Mouse (Mus musculus) olfactory bulb, adult 2 months (tissue): ENCODE data around the gene Angptl7. TPM values are rescaled to one million over a fixed set of nuclear protein-coding genes. Genes with fewer than 3 reads are reported as not detected.

Experiments
- H3K27ac ChIP-seq: fragments of 200-500 bp; 2 replicates; pipeline ENCODE4 v1.5.1; 2012; ENCODE audit warnings: low read depth, low read length; ENCODE audit not compliant: insufficient read depth
- H3K4me1 ChIP-seq: fragments of 200-500 bp; 2 replicates; pipeline ENCODE4 v1.6.1; 2012; ENCODE audit warnings: low read length; ENCODE audit not compliant: control insufficient read depth, insufficient read depth
- H3K4me3 ChIP-seq: fragments of 200-500 bp; 2 replicates; pipeline ENCODE4 v1.5.1; 2012; ENCODE audit warnings: mild to moderate bottlenecking, low read depth, low read length, moderate library complexity; ENCODE audit not compliant: insufficient read depth
- CTCF ChIP-seq: fragments of 200-500 bp; IDR thresholded peaks from 2 replicates; pipeline ENCODE4 v1.5.1; 2012; ENCODE audit warnings: low read depth, mild to moderate bottlenecking, low read length, moderate library complexity; ENCODE audit not compliant: insufficient read depth
- POLR2A ChIP-seq: fragments of 200-500 bp; IDR thresholded peaks from 2 replicates; pipeline ENCODE4 v1.6.1; 2012; ENCODE audit warnings: mild to moderate bottlenecking, low read depth, low read length, moderate library complexity; ENCODE audit not compliant: insufficient read depth
- WGBS: fragments of 180-500 bp; shearing (Covaris S2); methylation state at CpG from one replicate; pipeline ENCODE4 v1.1.7; 2018; 5-methylcytosine and 5-hydroxymethylcytosine counted together
- polyA plus RNA-seq: library from polyadenylated mRNA; stranded (reverse); fragments of >200 nt; gene quantifications from 2 replicates; pipeline ENCODE4 v1.2.4, GENCODE M21; 2012; ENCODE audit warnings: low replicate concordance; ENCODE audit not compliant: missing spikeins, insufficient read depth, insufficient read length

The Angptl7 gene
- polyA plus RNA-seq, 1 experiment: not detected

DNA sequence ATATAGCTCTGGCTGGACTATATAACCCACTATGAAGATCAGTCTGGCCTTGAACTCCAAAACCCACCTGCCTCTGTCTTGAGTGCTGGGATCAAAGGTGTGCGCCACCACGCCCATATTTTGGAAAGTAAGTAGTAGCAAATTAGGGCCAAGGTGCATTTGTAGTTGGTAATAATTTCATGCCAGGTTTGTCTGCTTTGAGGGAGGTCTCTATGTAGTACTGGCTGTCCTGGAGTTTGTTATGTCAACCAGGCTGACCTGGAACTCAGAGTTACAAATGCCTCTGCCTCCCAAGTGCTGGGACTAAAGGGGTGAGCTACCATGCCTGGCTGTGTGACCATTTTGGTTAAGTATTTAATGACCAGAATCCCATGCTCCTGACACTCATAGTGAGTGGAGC, 20.0 kb downstream of the Angptl7 start:
- WGBS: 98% methylated on average over 2 of the region's 2 CpGs
- Histone ChIP-seq H3K4me1 (peaks cover 2% of the 10 kb centered on the region; the same call in 1 of the 2 replicates), H3K4me3 (no peak overlapping the region), H3K27ac (no peak overlapping the region)
- TF ChIP-seq CTCF: no peak

DNA sequence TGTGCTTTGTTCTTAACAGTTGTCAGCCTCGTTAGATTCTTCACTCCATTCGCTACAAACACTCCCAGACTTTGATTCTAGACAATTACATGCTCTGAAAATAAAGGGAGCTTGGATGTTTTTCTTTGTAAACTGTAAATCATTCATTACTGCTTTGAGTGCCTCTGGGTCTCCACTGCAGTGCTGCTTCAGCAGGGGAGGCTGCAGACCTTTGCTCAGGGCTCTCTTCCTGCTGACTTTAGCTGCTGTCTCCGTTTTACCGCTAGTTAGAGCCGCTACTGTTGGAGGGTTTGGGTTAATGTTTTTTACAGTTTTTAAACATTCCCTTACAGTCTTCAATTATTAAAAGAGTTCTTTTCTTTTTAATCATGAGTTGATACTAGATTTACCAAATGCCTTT, 26.8 kb downstream of the Angptl7 start:
- no peak overlapping the region for H3K4me3 ChIP-seq
- H3K27ac ChIP-seq: no peak overlapping the region
- TF ChIP-seq POLR2A: no peak
- no peak for TF ChIP-seq CTCF
- peaks cover 2% of the 10 kb centered on the region; the same call in 1 of the 2 replicates for H3K4me1 ChIP-seq
- 60% methylated on average over 5 of the region's 5 CpGs for WGBS

DNA sequence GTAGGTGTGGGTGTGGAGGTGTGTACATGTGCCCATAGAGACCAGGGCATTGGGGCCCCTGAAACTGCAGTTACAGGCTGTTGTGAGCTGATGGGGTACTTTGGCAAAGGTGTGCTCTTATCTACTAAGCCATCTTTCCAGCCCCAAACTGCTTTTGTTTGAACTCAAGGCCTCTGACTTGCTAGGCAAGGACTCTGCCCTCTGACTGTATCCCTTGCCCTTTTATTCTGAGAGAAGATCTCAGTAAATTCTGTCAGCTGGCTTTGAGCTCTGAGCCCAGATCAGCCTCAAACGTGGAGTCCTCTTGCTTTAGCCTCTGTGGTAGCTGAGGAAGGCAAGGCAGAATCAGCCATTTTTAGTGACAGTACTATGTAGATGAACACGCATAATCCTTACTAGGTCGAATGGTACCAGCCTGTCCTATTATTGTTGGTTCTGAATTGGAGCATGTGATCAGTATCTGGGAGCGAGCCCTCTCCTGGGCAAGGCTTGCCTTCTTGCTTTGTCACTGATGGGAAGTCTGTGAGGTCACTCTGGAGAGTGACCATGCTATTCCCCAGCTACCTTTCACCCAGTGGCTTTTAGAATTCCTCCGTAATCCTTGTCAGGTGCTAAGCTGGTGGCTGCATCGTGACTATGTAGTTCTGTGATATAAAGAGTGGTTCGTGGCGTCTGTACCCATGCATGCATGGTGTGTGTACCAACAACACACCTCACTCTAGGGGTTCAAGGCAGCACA, 27.7 kb downstream of the Angptl7 start:
- Histone ChIP-seq H3K4me3 (no peak overlapping the region), H3K4me1 (no peaks in the 10 kb centered on the region; the same call in 1 of the 2 replicates), H3K27ac (no peak overlapping the region)
- no peak for TF ChIP-seq POLR2A
- no peak for TF ChIP-seq CTCF
- WGBS: 91% methylated on average over 8 of the region's 8 CpGs

DNA sequence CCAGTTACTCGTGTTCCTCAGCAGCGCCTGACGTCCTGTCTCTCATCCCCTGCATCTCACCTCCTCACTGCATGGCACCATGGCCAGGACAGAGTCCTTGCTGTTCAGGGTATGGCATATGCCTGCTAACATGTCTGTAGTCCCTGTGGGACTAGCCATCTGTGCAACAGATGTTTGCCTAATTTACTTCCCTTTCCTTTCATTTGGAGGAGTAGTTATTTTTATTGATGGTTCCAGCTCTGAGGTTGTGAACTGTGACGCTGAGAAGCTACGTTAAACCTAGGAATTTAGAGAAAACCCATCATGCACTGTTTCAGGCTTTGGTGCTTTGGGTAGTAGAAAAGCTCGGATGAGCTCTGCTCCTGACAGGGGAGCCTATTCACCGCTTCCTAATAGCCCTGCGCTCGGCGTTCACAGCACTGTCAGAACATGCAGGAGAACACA, 28.9 kb downstream of the Angptl7 start:
- Histone ChIP-seq H3K4me1 (peaks cover 4% of the 10 kb centered on the region; the same call in 1 of the 2 replicates), H3K4me3 (no peak overlapping the region), H3K27ac (no peak overlapping the region)
- TF ChIP-seq POLR2A: no peak
- no peak for TF ChIP-seq CTCF
- WGBS: 83% methylated on average over 10 of the region's 10 CpGs

DNA sequence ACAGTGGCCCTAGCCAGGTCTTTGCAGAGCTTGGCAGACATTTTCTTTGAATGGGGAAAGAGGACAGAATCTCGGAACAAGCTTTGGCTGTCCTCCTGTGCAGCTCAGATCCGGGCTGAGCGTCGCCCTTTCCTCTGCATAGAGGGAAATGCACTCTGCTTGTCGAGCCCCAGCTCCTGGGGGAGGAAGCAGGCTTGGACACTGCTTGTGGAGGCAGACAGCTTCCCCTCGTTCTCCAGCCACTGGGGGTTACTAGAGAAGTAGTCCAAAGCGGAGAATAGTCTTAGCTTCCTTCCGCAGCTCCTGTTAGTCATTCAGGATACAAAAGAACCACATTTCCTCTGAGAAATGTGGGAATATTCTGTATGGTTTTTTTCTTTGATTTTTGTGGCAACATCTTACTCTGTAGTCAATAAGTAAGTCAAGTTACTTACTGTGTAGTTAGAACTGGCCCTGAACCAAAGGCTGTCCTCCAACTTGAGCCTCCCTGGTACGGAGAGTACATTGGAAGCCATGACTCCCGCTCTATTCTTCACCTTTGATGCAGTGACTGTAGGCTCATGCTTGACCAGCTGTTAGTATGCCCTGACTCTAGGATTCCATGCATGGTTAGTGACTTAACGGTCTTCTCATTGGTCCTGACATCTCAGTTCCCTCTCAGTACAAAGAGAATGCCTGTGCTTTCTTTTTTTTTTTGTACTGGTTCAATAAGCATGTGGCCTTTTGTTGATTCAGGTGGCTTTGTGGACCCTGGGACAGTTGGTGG, 30.6 kb downstream of the Angptl7 start:
- no peak overlapping the region for H3K27ac ChIP-seq
- no peak overlapping the region for H3K4me3 ChIP-seq
- TF ChIP-seq CTCF: no peak
- no peak for TF ChIP-seq POLR2A
- peaks cover 13% of the 10 kb centered on the region for H3K4me1 ChIP-seq
- 87% methylated on average over 11 of the region's 11 CpGs for WGBS

DNA sequence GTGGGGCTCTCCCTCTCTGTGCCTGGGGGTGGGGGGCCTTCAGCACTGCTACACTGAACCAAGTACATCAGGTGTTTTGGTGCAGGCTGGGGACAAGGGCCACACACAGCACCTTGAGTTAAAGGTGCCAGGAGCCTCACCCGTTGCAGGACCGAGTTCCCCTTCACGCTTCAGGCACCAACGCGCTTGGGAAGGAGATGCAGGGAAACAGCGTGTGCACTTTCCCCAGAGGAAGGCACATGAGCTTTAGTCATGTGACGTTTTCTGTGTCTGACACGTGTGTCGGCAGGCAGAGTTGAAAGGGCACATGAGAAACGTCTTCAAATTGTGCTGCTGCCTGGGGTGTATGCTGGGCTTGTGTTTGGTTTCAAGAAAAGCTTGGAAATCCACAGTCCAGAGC, 31.9 kb downstream of the Angptl7 start:
- WGBS: 86% methylated on average over 10 of the region's 10 CpGs
- H3K4me1 ChIP-seq: peaks cover 24% of the 10 kb centered on the region
- TF ChIP-seq CTCF: no peak
- no peak for TF ChIP-seq POLR2A
- H3K4me3 ChIP-seq: no peak overlapping the region
- no peak overlapping the region for H3K27ac ChIP-seq

DNA sequence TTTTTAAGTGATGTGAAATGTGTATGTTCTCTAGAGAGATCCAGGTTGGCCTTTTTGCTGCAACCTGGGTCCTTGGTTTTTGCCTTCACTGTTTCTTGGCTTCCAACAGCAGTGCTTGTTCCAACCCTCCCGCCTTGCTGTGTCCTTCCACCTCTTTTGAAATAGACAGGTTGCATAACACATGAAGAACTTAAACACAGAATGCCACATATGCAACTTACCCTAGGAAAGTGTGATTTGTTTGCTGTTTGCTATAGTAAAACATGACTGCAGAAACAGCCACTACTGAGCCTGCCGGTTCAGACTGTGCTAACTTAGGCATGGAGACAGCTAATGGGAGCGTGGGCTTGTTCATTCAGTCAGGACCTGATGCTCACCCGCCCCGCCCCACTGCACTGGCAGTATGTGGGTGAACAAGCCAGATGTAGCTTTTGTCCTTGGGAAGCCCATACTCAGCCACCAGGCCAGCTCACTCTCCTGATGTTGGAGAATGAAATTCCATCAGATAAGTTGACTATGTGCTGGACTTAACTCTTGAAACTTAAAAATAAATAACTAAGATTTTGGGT, 33.7 kb downstream of the Angptl7 start:
- TF ChIP-seq POLR2A: no peak
- no peak for TF ChIP-seq CTCF
- H3K4me1 ChIP-seq: peaks cover 24% of the 10 kb centered on the region
- peak overlapping the region; percentile 23; the same call in 1 of the 2 replicates for H3K27ac ChIP-seq
- WGBS: 39% methylated on average over 5 of the region's 5 CpGs
- no peak overlapping the region for H3K4me3 ChIP-seq

DNA sequence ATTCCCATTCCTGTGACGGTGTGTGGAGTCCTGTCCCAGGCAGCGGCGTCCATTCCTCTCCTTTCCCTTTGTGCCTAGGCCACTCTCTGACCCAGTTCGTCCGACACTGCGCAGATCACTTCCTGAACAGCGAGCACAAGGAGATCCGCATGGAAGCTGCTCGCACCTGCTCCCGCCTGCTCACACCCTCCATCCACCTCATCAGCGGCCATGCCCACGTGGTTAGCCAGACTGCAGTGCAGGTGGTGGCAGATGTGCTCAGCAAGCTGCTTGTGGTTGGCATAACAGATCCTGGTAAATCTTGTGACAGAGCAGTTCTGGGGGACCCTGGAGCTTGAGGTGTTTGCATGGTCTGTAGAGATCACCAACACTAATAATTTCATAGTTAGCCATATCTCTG, 35.4 kb downstream of the Angptl7 start:
- H3K4me1 ChIP-seq: peaks cover 24% of the 10 kb centered on the region
- H3K4me3 ChIP-seq: no peak overlapping the region
- TF ChIP-seq POLR2A (no peak), CTCF (no peak)
- 81% methylated on average over 12 of the region's 12 CpGs for WGBS
- H3K27ac ChIP-seq: peak overlapping the region; percentile 9; the same call in 1 of the 2 replicates

DNA sequence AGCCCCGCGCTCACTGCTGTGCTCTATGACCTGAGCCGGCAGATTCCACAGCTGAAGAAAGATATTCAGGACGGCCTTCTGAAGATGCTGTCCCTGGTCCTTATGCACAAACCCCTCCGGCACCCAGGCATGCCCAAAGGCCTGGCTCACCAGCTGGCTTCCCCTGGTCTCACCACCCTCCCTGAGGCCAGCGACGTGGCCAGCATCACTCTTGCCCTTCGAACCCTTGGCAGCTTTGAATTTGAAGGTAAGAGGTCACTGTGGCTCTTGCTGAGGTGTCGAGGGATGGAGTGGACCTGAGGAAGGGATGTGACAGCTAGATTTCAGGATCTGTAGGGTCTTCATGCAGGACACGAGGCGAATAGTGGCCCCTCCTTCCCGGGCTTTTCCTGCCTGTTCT, 36.0 kb downstream of the Angptl7 start:
- H3K4me1 ChIP-seq: peaks cover 24% of the 10 kb centered on the region
- WGBS: 93% methylated on average over 12 of the region's 12 CpGs
- no peak overlapping the region for H3K4me3 ChIP-seq
- H3K27ac ChIP-seq: 0 out of 2 replicates have a peak overlapping the region, but pooled peaks have one; percentile 9
- TF ChIP-seq CTCF (no peak), POLR2A (no peak)
